Comparison of ENCODE assay signal across 9 mouse cellular contexts in the genomic region with DNA sequence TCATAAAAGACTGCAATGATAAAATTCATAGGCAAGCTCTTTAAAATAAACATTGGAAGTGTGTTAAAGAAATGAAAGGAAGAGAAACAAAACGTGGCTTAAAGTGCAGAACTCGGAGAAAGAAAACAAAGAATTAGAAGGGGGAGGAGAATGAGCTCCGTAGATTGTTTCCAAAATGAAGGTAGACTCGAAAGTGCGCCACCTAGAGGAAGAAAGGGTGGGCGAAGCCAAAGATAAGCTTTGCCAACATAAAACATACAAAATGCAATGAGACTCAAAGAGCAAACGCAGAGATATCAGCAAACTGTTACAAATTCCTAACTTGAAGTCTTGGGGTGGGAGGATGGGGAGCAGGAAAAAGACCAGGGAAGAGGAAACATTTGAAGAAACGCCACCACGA. TPM values are rescaled to one million over a fixed set of nuclear protein-coding genes. Genes with fewer than 3 reads are reported as not detected.
DNase-seq lines count a peak whose midpoint lies in the region; ATAC-seq and TF ChIP-seq lines count a peak whose summit lies in the region.
"Had no signal": no experiment of that assay in that cellular context is flagged by ENCODE, and none has a peak within 500 bp of the region (broad histone marks: within the 10 kb centered on the region; RNA-seq: fewer than 3 reads in every experiment).

No protein-coding gene starts in this region.

- H3K36me3 ChIP-seq in G1E (replicated peaks): no peaks in the 10 kb centered on the region
- no peaks in the 10 kb centered on the region for H3K36me3 ChIP-seq in intestine, embryonic 15.5 days

- DNase-seq in cerebellum, postnatal 10 days: peak; percentile 42 to 64
- no peak for DNase-seq in cerebellum, adult 9-11 months
- DNase-seq in layer of hippocampus, adult 11-12 months (ENCODE audit: low spot score): peak; percentile 22
- no peak for DNase-seq in layer of hippocampus, adult 9-11 months
- no peak for DNase-seq in G1E (ENCODE audit: low spot score)
- peak; percentile 56 for DNase-seq in embryo, embryonic 11 days
- DNase-seq in mesoderm, embryonic 11.5 days (ENCODE audit: low read depth, low spot score): peak; percentile 41

- TF ChIP-seq CTCF in G1E (IDR thresholded peaks at IDR 0.05; ENCODE audit: low read depth, low read length): peak; percentile 57

- H3K27me3 ChIP-seq in G1E (ENCODE audit: insufficient read depth, low read length): peaks cover 4% of the 10 kb centered on the region; the same call in 1 of the 2 replicates
- no peaks in the 10 kb centered on the region for H3K27me3 ChIP-seq in intestine, embryonic 15.5 days (replicated peaks)
- H3K27me3 ChIP-seq: megakaryocyte, embryonic 14.5 days had no signal

- H3K4me2 ChIP-seq in intestine, embryonic 15.5 days (replicated peaks): no peak overlapping the region

- no peak overlapping the region for H3K4me3 ChIP-seq in G1E (ENCODE audit: low read depth, low read length)
- no peak overlapping the region for H3K4me3 ChIP-seq in intestine, embryonic 15.5 days (replicated peaks)

- H3K27ac ChIP-seq in intestine, embryonic 15.5 days: no peak overlapping the region

- H3K9me3 ChIP-seq in G1E (replicated peaks): no peaks in the 10 kb centered on the region
- H3K9me3 ChIP-seq in intestine, embryonic 15.5 days: no peaks in the 10 kb centered on the region
- H3K9me3 ChIP-seq: megakaryocyte, embryonic 14.5 days had no signal

- H3K9ac ChIP-seq in intestine, embryonic 15.5 days: no peak overlapping the region

- no peak for ATAC-seq in G1E (ENCODE audit: extremely low read depth, insufficient number of reproducible peaks, low FRiP score, poor library complexity, severe bottlenecking)
- ATAC-seq in intestine, embryonic 15.5 days: no peak

- H3K4me1 ChIP-seq in G1E (ENCODE audit: insufficient read depth, low read depth, low read length): peaks cover 7% of the 10 kb centered on the region
- no peaks in the 10 kb centered on the region for H3K4me1 ChIP-seq in intestine, embryonic 15.5 days (replicated peaks)

- 37% methylated on average over 9 of the region's 9 CpGs for WGBS in intestine, embryonic 15.5 days

RNA-seq across cellular contexts. Expression of gene Far2, which starts 57.2 kb away (rescaled TPM):
- 3.5 and 4.2 TPM in 2 replicates for total RNA-seq in G1E (2014; fragmentation: Nextera tagmentation)
- 3.3 and 3.7 TPM in 2 replicates for total RNA-seq in G1E (2017)
- polyA plus RNA-seq in G1E (2012): 0.16 and 0.17 TPM in 2 replicates
- 5.0 and 6.1 TPM in 2 replicates for polyA plus RNA-seq in intestine, embryonic 15.5 days (2015; fragmentation: Nextera tagmentation; extraction: Ambion mirVana)

Comparison
In these comparisons a context has a peak if more than half of its experiments do, and no peak if none do; other contexts are left out.
1. DNase-seq: peak in cerebellum, postnatal 10 days (2 of 2), layer of hippocampus, adult 11-12 months (single experiment), embryo, embryonic 11 days (single experiment) and mesoderm, embryonic 11.5 days (single experiment); none in cerebellum, adult 9-11 months (single experiment), layer of hippocampus, adult 9-11 months (single experiment) and G1E (single experiment).